Mouse (Mus musculus) thymus, adult 2 months (tissue): ENCODE results near the gene Ccdc114.

Experiments used
- CTCF ChIP-seq: fragments of 200-500 bp; IDR thresholded peaks from 2 replicates; pipeline ENCODE4 v1.5.1; 2012; ENCODE audit warnings: mild to moderate bottlenecking, control low read depth, low read length, moderate library complexity, borderline replicate concordance; ENCODE audit not compliant: control insufficient read depth, poor library complexity, insufficient read depth; ENCODE audit errors: extremely low read depth
- POLR2A ChIP-seq: fragments of 200-500 bp; IDR thresholded peaks from 2 replicates; pipeline ENCODE4 v1.6.1; 2012; ENCODE audit warnings: mild to moderate bottlenecking, low read length, control low read depth, moderate library complexity; ENCODE audit not compliant: control insufficient read depth, poor library complexity, insufficient read depth; ENCODE audit errors: extremely low read depth

DNA sequence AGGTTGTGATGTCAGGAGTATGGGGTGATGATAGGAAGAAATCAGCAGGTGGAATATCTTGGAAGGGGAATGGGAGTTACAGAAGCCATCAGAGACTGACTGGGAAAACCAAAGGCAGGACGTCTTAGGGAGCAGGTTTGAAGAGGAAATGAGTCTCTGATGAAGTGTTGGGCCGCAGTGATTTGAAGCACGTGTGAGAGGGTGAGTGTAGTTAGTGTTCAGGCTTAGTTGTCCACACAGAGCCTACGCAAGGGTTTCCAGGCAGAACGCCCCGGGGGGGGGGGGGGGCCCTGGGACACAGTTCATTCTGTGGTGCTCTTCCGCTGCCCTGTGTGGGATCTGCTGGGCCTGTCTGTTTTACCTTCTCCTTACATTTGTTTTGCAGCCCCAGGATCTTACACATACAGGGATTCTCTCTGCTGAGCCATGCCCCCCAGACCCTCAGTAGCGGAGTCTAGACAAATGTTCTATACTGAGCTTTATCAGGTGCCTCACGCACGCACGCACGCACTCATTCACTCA, 21.3 kb upstream of the Ccdc114 start:
- TF ChIP-seq POLR2A = no peak
- no peak for TF ChIP-seq CTCF
